Mouse (Mus musculus): ENCODE measurements at regions not wholly inside any gene's neighbourhood (a gene's known extent, or its start where the extent isn't known, plus 50 kb on each side); places are given as distances from the start of the nearest gene placed in this dataset.

- H3K27ac ChIP-seq, result no peak overlapping the region
- no peaks in the 10 kb centered on the region for H3K4me1 ChIP-seq (replicated peaks; ENCODE audit: insufficient read depth, low read length)
- no peak overlapping the region for H3K9ac ChIP-seq (ENCODE audit: low read depth, low read length)
- DNase-seq (ENCODE audit: low spot score), result no peak
- no peak for ATAC-seq (replicated peaks; ENCODE audit: low FRiP score, low read depth)
- H3K9me3 ChIP-seq (replicated peaks; ENCODE audit: low read length), result no peaks in the 10 kb centered on the region
- WGBS, result 79% methylated on average over 5 of the region's 5 CpGs
- no peaks in the 10 kb centered on the region for H3K27me3 ChIP-seq (ENCODE audit: insufficient read depth, low read length)
- no peak overlapping the region for H3K4me2 ChIP-seq (ENCODE audit: low read length)
- no peak overlapping the region for H3K4me3 ChIP-seq (replicated peaks; ENCODE audit: low read depth, low read length)
- TF ChIP-seq CTCF (IDR thresholded peaks at IDR 0.05; ENCODE audit: low read depth), result no peak
- H3K36me3 ChIP-seq (ENCODE audit: insufficient read depth, low read length), result no peaks in the 10 kb centered on the region
These were observed 273.8 kb downstream of the Gm11146 start for GRCm38 (mm10) chr16:77328049-77328448.

GRCm38 (mm10) chr16:77322338-77322737, 279.6 kb downstream of the Gm11146 start:
- Histone ChIP-seq H3K27ac (no peak overlapping the region), H3K36me3 (ENCODE audit: insufficient read depth, low read length) (no peaks in the 10 kb centered on the region), H3K27me3 (ENCODE audit: insufficient read depth, low read length) (no peaks in the 10 kb centered on the region), H3K4me3 (replicated peaks; ENCODE audit: low read depth, low read length) (no peak overlapping the region), H3K4me1 (replicated peaks; ENCODE audit: insufficient read depth, low read length) (no peaks in the 10 kb centered on the region), H3K9me3 (replicated peaks; ENCODE audit: low read length) (no peaks in the 10 kb centered on the region), H3K4me2 (ENCODE audit: low read length) (no peak overlapping the region), H3K9ac (ENCODE audit: low read depth, low read length) (no peak overlapping the region)
- ATAC-seq (replicated peaks; ENCODE audit: low FRiP score, low read depth), result no peak
- no peak for TF ChIP-seq CTCF (IDR thresholded peaks at IDR 0.05; ENCODE audit: low read depth)
- peak; percentile 41 for DNase-seq (ENCODE audit: low spot score)
- 21% methylated on average over 5 of the region's 5 CpGs for WGBS

DNA sequence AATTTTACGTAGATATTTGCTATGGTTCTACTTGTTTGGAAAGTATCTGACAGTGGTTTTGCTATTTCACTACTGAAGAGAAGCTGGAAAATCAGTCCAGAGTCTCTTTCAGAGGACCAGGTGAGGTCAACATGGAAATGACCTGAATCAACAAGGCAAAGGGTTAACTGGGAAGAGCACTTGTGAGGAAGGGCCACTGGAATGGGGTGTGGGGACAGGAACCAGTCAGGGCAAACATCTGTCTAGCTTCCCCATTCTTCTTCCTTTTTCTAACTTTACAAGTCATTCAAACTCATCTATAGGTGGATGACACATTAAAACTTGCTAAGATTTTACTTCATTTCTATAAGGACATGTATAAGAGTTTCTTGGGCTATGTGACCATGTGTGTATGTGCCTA, 283.7 kb downstream of the Gm11146 start:
- no peaks in the 10 kb centered on the region for H3K9me3 ChIP-seq (replicated peaks; ENCODE audit: low read length)
- H3K27ac ChIP-seq, result no peak overlapping the region
- TF ChIP-seq CTCF (IDR thresholded peaks at IDR 0.05; ENCODE audit: low read depth), result no peak
- no peak for ATAC-seq (replicated peaks; ENCODE audit: low FRiP score, low read depth)
- H3K4me2 ChIP-seq (ENCODE audit: low read length), result no peak overlapping the region
- no peaks in the 10 kb centered on the region for H3K36me3 ChIP-seq (ENCODE audit: insufficient read depth, low read length)
- no peak overlapping the region for H3K4me3 ChIP-seq (replicated peaks; ENCODE audit: low read depth, low read length)
- H3K4me1 ChIP-seq (replicated peaks; ENCODE audit: insufficient read depth, low read length), result no peaks in the 10 kb centered on the region
- 95% methylated on average over 1 of the region's 1 CpGs for WGBS
- DNase-seq (ENCODE audit: low spot score), result no peak
- H3K9ac ChIP-seq (ENCODE audit: low read depth, low read length), result no peak overlapping the region
- H3K27me3 ChIP-seq (ENCODE audit: insufficient read depth, low read length), result no peaks in the 10 kb centered on the region

GRCm38 (mm10) chr16:77315354-77315753, 286.5 kb downstream of the Gm11146 start:
- Histone ChIP-seq H3K36me3 (ENCODE audit: insufficient read depth, low read length) (no peaks in the 10 kb centered on the region), H3K4me1 (replicated peaks; ENCODE audit: insufficient read depth, low read length) (no peaks in the 10 kb centered on the region), H3K27me3 (ENCODE audit: insufficient read depth, low read length) (no peaks in the 10 kb centered on the region), H3K27ac (no peak overlapping the region), H3K9me3 (replicated peaks; ENCODE audit: low read length) (no peaks in the 10 kb centered on the region), H3K4me2 (ENCODE audit: low read length) (no peak overlapping the region), H3K9ac (ENCODE audit: low read depth, low read length) (no peak overlapping the region), H3K4me3 (replicated peaks; ENCODE audit: low read depth, low read length) (no peak overlapping the region)
- WGBS, result 61% methylated on average over 1 of the region's 1 CpGs
- no peak for TF ChIP-seq CTCF (IDR thresholded peaks at IDR 0.05; ENCODE audit: low read depth)
- no peak for DNase-seq (ENCODE audit: low spot score)
- ATAC-seq (replicated peaks; ENCODE audit: low FRiP score, low read depth), result no peak

DNA sequence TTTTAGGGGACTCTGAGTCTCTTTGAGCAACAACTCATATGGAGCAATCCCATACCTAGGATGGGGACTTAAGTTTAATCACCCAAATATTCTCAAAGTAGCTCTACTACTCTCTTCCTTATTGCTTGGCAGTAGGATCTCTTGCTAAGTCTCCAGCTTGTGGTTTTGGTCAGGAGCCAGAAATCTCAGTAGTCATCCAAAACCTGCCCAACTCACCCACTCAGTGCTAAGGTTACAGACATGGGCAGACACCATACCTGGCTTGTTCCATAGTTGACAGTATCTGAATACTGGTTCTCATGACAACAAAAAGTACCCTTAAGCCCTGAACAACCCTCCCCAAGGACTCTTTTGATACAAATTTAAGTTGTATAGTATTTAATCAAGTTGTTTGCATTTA, 288.7 kb downstream of the Gm11146 start:
- H3K27me3 ChIP-seq (ENCODE audit: insufficient read depth, low read length), result no peaks in the 10 kb centered on the region
- ATAC-seq (replicated peaks; ENCODE audit: low FRiP score, low read depth) (no peak), DNase-seq (ENCODE audit: low spot score) (no peak)
- no peak overlapping the region for H3K4me3 ChIP-seq (replicated peaks; ENCODE audit: low read depth, low read length)
- no peaks in the 10 kb centered on the region for H3K4me1 ChIP-seq (replicated peaks; ENCODE audit: insufficient read depth, low read length)
- no peak for TF ChIP-seq CTCF (IDR thresholded peaks at IDR 0.05; ENCODE audit: low read depth)
- H3K9ac ChIP-seq (ENCODE audit: low read depth, low read length), result no peak overlapping the region
- H3K36me3 ChIP-seq (ENCODE audit: insufficient read depth, low read length), result no peaks in the 10 kb centered on the region
- H3K4me2 ChIP-seq (ENCODE audit: low read length), result no peak overlapping the region
- H3K27ac ChIP-seq, result no peak overlapping the region
- no peaks in the 10 kb centered on the region for H3K9me3 ChIP-seq (replicated peaks; ENCODE audit: low read length)

DNA sequence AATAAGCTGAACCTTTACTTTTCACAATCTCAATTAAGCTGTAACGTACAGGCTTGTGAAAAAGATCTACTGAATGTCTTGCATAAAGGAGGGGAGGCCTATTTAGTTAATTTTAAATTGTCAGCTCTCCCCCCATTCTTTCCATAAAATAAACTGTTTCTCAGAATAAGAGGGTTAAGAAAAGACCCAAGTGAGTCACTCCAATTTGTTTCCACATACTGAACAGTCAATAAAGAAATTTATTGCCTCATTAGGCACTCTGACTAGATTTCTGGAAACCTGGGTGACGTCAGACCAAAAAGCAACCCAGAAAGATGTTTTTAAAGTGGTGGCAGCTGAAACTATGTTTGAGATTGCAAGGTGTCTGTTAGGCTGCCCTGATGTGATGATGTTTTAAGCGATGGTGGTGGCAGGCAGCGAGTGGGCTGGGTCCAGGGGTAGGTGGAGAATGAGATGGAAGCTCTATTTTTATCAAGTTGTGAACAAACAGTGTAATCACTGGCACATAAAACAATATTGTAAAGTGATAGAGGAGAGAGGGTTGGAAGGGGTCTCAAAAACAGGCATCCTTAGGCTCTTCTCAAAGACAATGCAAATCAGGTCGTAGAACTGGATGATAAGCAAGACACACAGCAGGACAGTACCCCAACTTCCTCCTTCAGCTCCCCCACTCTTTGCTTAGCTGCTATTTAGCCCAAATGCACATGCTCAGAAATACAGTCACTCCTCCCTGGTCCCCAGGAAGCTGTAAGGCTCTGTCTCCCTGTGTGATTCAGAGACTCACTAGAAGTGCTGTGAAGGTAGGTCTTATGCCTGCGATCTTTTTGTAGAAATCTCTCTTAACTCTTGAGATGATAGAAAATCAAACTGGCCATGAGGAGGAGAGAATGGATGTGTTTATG, 288.0 kb downstream of the Usp25 start:
- H3K4me3 ChIP-seq (replicated peaks; ENCODE audit: low read depth, low read length), result no peak overlapping the region
- WGBS, result 76% methylated on average over 6 of the region's 6 CpGs
- TF ChIP-seq CTCF (IDR thresholded peaks at IDR 0.05; ENCODE audit: low read depth), result no peak
- H3K4me1 ChIP-seq (replicated peaks; ENCODE audit: insufficient read depth, low read length), result no peaks in the 10 kb centered on the region
- no peak for DNase-seq (ENCODE audit: low spot score)
- H3K36me3 ChIP-seq (ENCODE audit: insufficient read depth, low read length), result no peaks in the 10 kb centered on the region
- H3K27ac ChIP-seq, result no peak overlapping the region
- H3K4me2 ChIP-seq (ENCODE audit: low read length), result no peak overlapping the region
- H3K9me3 ChIP-seq (replicated peaks; ENCODE audit: low read length), result no peaks in the 10 kb centered on the region
- ATAC-seq (replicated peaks; ENCODE audit: low FRiP score, low read depth), result no peak
- no peaks in the 10 kb centered on the region for H3K27me3 ChIP-seq (ENCODE audit: insufficient read depth, low read length)
- H3K9ac ChIP-seq (ENCODE audit: low read depth, low read length), result no peak overlapping the region
